In genomic region chr13:58007256-58008037, GRCm38 (mm10) we compare ENCODE assay signal across 11 mouse cellular contexts.
A peak's percentile ranks its signal among the peaks of the same experiment; 100 is the strongest.
DNase-seq lines count a peak whose midpoint lies in the region; ATAC-seq lines count a peak whose summit lies in the region.
"Had no signal": no experiment of that assay in that cellular context is flagged by ENCODE, and none has a peak within 500 bp of the region (broad histone marks: within the 10 kb centered on the region; RNA-seq: fewer than 3 reads in every experiment).

No protein-coding gene starts in this region.

- no peaks in the 10 kb centered on the region for H3K27me3 ChIP-seq in stomach, embryonic 15.5 days (replicated peaks)
- H3K27me3 ChIP-seq: limb, embryonic 13.5 days had no signal

- no peaks in the 10 kb centered on the region for H3K9me3 ChIP-seq in stomach, embryonic 15.5 days
- H3K9me3 ChIP-seq: limb, embryonic 13.5 days had no signal

- peak; percentile 23 for DNase-seq in kidney, adult 18-20 months
- DNase-seq in kidney, postnatal 25 days: no peak
- DNase-seq in embryo, embryonic 9.5 days (ENCODE audit: extremely low spot score): peak; percentile 32
- peak; percentile 25 to 26 for DNase-seq in kidney, postnatal 36 days
- no peak for DNase-seq in right cerebral cortex, postnatal 25 days
- no peak for DNase-seq in retina, embryonic 14.5 days (ENCODE audit: low spot score)
- DNase-seq in urinary bladder, postnatal 25 days (ENCODE audit: low spot score): no peak
- DNase-seq: retina, postnatal 1 day; thymus, postnatal 36 days had no signal

- no peaks in the 10 kb centered on the region; the same call in 1 of the 2 replicates for H3K4me1 ChIP-seq in stomach, embryonic 15.5 days

- H3K4me3 ChIP-seq in stomach, embryonic 15.5 days (replicated peaks): no peak overlapping the region
- H3K4me3 ChIP-seq: limb, embryonic 13.5 days had no signal

- 39% methylated on average over 16 of the region's 16 CpGs for WGBS in stomach, embryonic 15.5 days

- no peaks in the 10 kb centered on the region for H3K36me3 ChIP-seq in stomach, embryonic 15.5 days

- no peak for ATAC-seq in stomach, embryonic 15.5 days (ENCODE audit: insufficient read depth, low FRiP score, low read depth)

- no peak overlapping the region for H3K9ac ChIP-seq in stomach, embryonic 15.5 days

- 0 out of 2 replicates have a peak overlapping the region, but pooled peaks have one; percentile 22 for H3K27ac ChIP-seq in stomach, embryonic 15.5 days
- H3K27ac ChIP-seq: limb, embryonic 13.5 days had no signal

- H3K4me2 ChIP-seq in stomach, embryonic 15.5 days: 0 out of 2 replicates have a peak overlapping the region, but pooled peaks have one; percentile 23
- H3K4me2 ChIP-seq: limb, embryonic 13.5 days had no signal

Comparison
In these comparisons a context has a peak if more than half of its experiments do, and no peak if none do; other contexts are left out.
1. DNase-seq: peak in kidney, adult 18-20 months (single experiment), embryo, embryonic 9.5 days (single experiment) and kidney, postnatal 36 days (2 of 2); none in kidney, postnatal 25 days (0 of 2), right cerebral cortex, postnatal 25 days (single experiment), retina, embryonic 14.5 days (single experiment) and urinary bladder, postnatal 25 days (single experiment).